Mouse (Mus musculus): ENCODE data around the gene Timp3.

Timp3 gene

GRCm38 (mm10) chr10:86296111-86296510 lies 4.1 kb upstream of the Timp3 start:
- no peak for DNase-seq (ENCODE audit: extremely low spot score, low read depth, low spot score)

DNA sequence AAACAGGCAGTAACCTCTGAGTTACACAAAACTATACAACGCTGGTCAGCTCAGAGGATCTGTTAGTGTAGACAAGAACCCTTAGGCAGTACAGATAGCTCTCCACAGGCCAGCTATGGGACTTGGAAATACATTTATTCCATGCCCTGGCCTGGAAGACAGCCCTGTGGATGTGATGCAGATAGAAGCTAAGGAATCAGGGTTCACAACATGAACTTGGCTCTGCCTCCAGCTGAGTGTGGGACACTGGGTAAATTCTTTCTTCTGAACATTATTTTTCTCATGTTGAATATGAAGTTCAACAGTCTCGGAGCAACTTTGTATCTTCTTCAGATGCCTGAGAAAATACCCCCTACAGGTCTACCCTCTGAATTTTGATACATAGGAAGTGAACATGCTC lies 2.9 kb upstream of the Timp3 start:
- no peak for DNase-seq (ENCODE audit: extremely low spot score, low read depth, low spot score)

DNA sequence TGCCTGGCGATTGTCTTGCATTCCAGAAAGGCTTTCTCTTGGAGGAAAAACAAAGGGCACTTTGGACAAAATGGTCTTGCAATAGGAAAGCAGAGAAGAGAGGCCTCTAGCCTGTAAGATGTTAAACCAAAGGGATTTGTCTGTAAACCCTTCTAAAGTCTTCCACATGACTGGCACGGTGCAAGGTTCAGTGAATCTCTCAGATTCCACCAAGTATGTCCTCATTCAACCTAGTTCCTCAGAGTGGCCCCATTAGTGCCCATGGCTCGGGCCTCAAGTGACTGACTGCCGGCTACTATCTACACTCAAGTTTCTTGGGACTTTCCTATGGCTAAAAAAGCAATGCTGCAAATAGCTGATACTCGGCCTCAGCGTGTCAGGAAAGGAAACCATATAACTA lies 1.8 kb upstream of the Timp3 start:
- no peak for DNase-seq (ENCODE audit: extremely low spot score, low read depth, low spot score)

DNA sequence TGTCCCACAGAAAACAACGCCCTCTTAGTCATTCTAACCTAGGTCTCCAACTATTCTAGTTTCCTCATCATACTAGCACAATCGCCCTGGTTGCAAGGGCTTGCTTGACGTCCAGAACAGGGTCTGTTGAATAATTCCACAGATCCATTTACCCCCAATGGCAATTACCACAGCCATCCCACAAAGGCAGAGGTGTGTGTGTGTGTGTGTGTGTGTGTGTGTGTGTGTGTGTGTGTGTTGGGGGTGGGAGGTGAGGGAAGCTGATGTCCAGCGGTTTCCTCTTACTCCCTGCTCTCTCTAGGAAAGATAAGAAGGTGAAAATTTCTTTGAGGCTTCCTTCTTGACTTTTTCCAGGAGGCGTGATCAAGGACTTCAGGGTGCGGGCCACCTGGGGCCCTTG lies 377 bp upstream of the Timp3 start:
- no peak for DNase-seq (ENCODE audit: extremely low spot score, low read depth, low spot score)

DNA sequence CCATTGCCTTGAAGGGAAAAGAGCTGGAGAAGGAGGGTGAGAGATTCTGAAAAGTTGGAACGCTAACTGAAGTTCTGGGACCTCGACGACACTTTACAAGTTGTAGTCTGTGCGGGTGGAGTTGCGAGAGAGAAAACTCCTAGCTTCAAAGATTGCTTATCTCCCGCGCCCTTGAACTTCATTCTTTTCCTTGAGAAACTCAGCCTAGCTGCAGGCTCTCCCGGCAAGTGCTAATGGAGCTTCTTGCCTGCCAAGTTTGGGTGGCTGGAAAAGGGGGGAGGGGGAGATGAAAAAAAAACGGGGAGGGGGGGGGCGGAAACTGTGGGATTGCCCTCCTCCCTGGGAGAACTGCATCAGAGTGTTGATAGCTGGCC lies 932 bp downstream of the Timp3 start:
- DNase-seq (ENCODE audit: extremely low spot score, low read depth, low spot score): no peak

DNA sequence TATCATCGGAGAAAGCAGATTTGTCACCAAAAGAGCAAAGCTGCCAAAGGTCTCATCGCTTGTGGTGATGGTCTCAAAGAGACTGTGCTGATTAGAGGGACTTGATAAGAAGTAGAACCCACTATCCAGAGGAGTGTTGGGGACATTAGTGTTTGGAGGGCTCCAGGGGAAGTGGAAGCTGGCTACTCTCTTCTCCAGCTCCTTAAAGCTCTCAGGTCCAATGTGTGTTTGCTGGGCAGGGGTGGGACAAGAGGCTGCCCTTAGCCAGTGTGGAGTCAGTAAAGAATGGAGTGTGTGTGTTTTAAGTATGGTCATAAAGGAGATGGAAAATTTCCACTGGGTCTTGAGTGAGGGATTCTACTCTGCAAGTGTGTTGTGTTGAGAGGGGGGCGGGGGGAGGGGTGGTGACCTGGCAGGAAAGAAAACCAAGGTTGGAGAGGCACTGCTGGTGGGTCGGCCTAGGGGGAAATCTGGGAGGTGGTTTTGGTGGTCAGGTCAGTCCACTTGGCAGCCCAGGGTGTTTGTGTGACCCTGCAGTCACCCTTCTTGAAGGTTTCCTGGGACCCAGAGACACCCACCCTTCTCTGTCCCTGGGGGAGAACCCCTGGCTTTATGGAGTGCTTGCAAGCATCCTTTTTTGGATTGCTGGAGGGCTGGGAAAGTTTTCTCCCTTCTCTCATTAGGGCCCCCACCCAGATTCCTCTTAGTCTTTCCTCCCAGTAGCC lies 1.6 kb downstream of the Timp3 start:
- DNase-seq (ENCODE audit: extremely low spot score, low read depth, low spot score): no peak

GRCm38 (mm10) chr10:86302318-86302648 lies 2.1 kb downstream of the Timp3 start:
- DNase-seq (ENCODE audit: extremely low spot score, low read depth, low spot score): no peak

DNA sequence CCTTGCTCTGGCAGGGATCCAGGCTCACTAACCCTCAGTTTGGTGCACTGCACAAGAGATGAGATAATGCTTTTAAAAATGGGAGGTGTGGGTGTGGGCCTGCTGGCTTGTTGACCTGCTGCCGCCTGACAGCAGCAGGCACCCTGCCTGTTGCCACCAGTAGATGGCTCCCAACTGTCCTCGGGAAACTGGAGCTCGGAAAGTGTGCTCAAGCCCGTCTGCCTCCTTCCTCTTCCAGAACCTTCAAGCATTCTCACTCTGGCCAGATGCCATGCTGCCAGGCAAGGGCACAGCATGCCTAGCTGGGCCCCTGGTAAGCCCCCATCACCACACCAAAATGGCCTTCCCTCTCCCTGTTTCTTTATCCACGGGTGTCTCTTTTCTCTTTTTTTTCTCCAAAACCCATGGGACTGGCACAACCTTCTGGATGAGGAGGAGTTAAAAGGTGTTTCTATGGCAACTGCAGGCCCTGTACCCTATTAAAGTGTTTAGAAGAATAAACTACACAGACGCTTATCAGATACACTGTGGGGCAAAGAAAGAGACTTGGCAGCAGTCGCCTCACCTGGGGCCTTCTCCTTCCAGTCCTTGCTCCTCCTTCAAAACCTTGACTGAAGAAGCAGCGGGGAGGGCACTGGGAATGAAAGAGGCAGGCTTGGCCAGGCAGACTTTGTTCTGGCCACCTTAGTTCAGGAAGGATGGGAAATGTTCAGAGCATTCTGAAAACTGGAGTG lies 2.8 kb downstream of the Timp3 start:
- DNase-seq (ENCODE audit: extremely low spot score, low read depth, low spot score): no peak

DNA sequence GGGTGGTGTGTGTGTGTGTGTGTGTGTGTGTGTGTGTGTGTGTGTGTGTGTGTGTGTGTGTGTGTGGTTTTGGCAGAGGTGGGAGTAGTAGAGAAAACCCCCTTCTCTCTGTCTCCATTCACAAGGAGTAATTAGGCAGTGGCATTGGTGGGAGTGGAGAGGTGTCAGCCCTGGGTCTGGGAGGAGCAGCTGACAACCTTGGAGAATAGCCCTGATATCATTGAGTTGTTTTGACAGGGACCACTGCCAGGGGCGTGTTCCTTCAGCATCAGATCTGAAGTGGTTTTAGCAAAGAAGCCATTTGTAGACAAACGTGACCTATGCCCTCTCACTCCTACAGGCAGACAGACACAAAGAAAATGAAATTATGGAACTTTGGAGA lies 3.3 kb downstream of the Timp3 start:
- no peak for DNase-seq (ENCODE audit: extremely low spot score, low read depth, low spot score)

DNA sequence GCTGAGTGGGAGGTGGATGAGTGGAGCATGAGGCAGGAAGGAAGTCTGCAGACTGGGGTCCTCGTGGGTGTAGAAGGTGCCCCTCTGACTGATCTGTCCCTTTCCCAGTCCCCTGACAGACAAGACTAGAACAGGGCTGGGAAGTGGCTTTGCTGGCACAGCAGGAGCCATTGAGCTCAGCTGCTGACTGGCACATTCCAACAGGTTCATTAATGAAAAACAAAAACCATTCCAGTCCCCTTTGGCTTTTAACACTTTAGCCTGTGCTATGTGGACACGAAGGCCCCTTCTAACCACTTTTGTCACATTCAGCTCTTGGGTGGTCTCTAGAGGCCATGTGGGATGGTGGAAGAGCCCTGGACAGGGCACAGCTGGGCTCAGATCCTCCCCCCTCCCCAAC lies 4.4 kb downstream of the Timp3 start:
- DNase-seq (ENCODE audit: extremely low spot score, low read depth, low spot score): no peak

- no peak for DNase-seq (ENCODE audit: extremely low spot score, low read depth, low spot score)
Measured at GRCm38 (mm10) chr10:86307235-86307634, 7.1 kb downstream of the Timp3 start.

GRCm38 (mm10) chr10:86310527-86310926 lies 10.4 kb downstream of the Timp3 start:
- no peak for DNase-seq (ENCODE audit: extremely low spot score, low read depth, low spot score)

DNA sequence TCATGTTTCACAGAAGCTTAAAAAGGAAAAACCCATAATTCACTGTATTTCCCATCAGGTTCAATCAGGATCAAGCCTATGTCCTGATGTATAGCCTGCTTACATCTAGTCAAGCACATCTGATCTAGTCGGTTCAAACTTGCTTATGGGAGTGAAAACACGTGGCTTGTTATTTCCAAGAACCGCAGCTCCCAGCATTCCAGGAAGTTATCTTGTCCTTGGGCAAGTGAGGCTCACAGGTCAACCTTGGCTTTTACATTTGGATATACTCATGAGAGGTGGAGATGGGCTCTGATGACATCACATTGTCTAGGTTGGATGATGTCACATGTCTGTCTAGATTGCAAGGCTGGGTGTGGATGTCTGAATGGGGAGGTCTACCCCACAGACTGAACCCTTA lies 12.8 kb downstream of the Timp3 start:
- DNase-seq (ENCODE audit: extremely low spot score, low read depth, low spot score): no peak

DNA sequence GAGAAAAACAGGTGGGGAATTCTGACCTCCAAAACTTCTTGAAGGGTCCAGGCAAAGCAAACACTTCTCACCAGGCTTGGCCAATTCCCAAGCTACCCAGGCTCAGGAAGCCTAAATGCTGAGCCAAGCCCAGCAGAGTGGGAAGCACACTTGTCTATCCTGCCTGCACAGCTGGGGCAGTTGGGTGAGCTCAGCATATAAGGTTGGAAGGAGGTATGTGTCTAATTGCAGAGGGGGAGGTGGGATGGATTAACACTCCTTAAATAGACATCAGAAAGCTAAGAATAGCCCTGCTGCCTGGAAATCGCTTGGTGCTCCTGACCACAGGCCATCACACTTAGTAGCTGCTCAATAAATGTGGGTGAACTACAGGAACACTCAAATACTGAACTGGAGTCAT lies 13.3 kb downstream of the Timp3 start:
- DNase-seq (ENCODE audit: extremely low spot score, low read depth, low spot score): no peak

DNA sequence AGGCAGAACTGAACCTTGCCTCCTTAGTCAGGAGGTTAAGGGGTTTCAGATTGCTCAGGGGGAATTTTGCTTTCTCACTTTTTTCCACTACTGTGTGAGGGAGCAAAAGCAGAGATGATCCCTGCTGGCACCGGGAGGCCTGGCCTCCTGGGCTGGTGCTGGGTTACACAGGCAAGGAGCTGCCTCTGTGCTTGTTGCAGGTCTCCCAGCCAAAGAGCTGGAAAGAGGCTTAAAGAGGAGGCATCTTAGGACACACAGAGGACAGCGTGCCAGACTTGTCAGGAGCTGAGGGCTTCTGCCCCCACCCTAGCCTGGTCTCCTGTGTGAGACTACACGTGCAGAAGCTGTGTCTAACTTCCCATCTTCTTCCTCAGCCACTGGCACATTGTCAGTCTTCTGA lies 15.3 kb downstream of the Timp3 start:
- DNase-seq (ENCODE audit: extremely low spot score, low read depth, low spot score): no peak

- DNase-seq (ENCODE audit: extremely low spot score, low read depth, low spot score): no peak
Measured at GRCm38 (mm10) chr10:86317633-86318032, 17.5 kb downstream of the Timp3 start.

- DNase-seq (ENCODE audit: extremely low spot score, low read depth, low spot score): no peak
Measured at GRCm38 (mm10) chr10:86318552-86319140, 18.5 kb downstream of the Timp3 start.

DNA sequence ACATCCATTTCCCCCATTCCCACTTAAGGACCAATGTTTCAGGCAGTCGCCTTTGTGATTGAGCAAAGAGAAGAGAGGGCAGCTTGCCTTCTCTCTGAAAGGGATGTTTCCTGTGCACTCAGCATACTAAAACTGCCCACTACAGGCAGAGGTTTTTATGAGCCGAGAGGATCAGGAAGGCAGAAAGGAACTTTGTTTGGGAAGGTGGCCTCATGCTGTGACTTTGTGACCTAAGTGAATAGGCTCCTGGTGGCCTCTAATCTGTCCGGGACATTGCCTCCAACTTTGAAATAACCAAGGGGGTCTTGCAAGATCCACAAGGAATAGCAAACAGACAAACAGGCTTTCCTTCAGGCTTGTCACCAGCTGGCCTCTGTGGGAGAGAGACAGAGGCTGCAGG lies 19.4 kb downstream of the Timp3 start:
- no peak for DNase-seq (ENCODE audit: extremely low spot score, low read depth, low spot score)

- DNase-seq (ENCODE audit: extremely low spot score, low read depth, low spot score): no peak
Measured at GRCm38 (mm10) chr10:86320204-86320603, 20.0 kb downstream of the Timp3 start.

DNA sequence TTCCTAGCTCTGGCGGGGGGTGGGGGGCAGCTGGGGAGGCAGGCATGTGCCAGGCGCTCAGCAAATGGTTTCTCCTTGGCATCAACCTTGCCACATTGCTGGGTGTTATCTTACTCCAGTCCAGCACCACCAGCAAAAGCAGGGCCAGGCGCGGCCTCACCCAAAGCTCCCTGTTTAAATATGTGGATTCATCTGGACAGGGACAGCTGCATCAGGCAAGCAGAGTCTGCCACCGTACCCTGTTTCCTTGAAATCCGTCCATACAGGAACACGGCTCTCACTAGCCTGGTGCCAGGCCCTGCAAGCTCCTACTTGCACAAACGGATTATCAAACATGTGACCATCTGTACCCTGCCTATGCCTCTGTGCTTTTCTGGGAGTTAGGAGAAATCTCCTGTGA lies 21.0 kb downstream of the Timp3 start:
- DNase-seq (ENCODE audit: extremely low spot score, low read depth, low spot score): no peak

DNA sequence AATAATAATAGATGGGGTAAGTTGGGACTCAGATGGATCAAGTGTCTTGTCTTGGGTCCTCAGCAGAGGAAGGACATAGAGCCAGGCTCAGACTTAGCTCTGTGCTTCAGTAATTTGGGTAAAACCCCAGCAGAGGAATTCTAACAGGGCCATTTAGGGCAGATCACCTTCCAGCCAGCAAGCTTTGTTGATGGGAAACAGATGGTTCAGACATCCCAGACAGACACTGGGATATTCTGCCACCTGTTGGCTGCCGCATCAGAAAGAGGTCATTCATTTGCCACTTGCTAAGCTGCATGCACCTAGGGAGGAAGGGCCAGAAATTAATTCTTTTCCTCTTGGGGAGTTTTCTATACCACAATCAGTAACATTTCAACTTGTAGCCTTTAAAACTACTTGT lies 21.8 kb downstream of the Timp3 start:
- DNase-seq (ENCODE audit: extremely low spot score, low read depth, low spot score): no peak

- DNase-seq (ENCODE audit: extremely low spot score, low read depth, low spot score): no peak
Measured at GRCm38 (mm10) chr10:86323275-86323994, 23.3 kb downstream of the Timp3 start.

All from hindlimb bud, embryonic 11.5 days (tissue).